Mouse (Mus musculus) ovary, postnatal 36 days (tissue): ENCODE results near the gene Crb2.

Source experiments
- DNase-seq: peaks from one replicate; pipeline ENCODE4 v3.0.0; 2022; ENCODE audit warnings: low spot score, mixed read lengths

The Crb2 gene

DNA sequence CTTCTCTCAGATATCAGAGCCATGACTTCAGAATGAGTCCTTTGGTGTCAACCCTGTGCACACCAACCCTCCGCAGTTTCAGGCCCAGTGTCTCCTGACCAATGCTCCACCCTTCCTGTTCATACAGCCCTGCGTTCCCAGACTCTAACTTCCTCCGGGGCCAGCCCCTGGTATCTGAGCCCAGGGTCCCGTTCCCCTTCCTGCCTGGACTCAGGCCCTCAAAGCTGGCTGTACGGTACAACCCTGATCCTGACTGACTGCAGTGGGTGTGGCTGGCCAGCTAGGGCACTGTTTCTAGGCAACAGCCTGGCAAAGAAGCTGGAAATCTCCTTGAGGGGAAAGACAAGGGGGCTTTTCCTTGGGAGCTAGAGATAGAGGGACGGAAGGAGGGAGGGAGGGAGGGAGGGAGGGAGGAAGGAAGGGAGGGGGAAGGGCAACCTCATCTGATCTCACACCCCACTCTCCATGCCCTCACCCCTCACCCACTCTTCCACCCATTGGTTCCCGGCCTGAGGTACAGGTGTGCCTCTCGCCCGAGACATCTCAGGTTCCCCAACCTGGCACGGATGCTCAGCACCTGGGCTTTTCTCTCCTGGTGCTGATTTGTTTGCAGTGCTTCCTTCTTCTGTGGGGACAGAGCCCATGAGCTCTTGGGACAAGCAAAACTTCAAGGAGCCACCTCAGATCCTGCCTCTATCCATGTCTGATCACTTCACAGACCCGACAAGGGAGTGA is 9.9 kb upstream of the Crb2 start:
- DNase-seq = no peak

- peak; percentile 39 for DNase-seq
Observed at GRCm38 (mm10) chr2:37767080-37767547, 8.9 kb upstream of the Crb2 start.

DNA sequence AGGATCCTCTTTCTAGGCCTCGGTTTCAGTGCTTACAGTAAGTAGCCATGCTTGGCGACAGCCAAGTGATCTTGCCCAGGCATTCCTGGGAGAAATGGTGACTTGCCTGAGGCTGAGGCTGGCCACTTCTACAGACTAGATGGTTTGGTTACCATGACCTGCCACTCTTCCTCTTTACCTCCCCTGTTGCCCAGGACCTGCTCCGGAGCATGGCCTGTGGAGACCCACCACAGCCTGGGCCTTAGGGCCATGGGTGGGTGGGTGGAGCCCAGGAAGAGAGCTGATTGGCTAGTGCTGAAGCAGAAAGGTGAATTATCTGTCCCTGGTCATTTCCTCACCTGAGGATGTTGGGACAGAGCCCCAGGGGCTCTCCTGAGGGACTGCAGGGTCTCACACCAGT is 8.3 kb upstream of the Crb2 start:
- DNase-seq = no peak

DNA sequence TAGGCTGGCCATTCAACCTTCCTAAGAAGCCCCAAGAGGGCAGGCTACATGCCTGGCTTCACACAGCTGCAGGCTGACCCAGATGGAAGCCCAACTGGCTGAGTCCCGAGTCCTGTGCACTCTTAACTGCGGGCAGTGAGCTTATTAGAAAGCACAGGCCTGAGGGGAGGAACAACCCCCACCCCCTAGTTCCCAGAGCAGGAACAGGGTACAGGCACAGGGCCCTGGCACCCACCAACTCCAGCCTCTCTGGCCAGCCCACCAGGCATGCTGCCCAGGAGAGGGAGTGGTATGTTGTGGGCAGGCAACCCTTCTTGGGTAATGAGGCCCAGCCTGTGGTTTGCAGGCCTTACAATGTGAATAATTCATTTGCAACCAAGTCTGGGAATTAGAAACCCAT is 7.1 kb upstream of the Crb2 start:
- DNase-seq = peak; percentile 48

GRCm38 (mm10) chr2:37769793-37770192 is 6.3 kb upstream of the Crb2 start:
- DNase-seq = no peak

- peak; percentile 73 for DNase-seq
Observed at GRCm38 (mm10) chr2:37771618-37772285, 4.3 kb upstream of the Crb2 start.

DNA sequence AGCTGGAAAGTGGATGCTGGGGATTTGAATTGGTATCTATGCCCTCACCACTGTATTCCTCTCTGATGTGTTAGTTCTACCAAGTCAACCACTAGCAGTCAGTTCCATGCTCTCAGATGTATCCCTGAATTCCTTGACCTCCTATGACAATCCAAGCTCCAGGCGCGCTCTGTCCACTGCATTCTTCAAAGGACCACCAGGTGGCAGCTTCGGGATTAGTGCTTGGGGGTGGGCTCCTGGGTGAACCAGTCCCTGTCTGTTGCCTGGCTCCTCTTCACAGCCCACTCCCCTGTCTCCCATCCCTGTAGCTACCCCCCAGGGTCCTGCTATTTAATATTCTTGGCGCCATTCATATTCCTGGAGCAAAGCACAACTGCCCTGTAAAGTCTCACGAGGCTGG is 1.5 kb upstream of the Crb2 start:
- peak; percentile 57 for DNase-seq

DNA sequence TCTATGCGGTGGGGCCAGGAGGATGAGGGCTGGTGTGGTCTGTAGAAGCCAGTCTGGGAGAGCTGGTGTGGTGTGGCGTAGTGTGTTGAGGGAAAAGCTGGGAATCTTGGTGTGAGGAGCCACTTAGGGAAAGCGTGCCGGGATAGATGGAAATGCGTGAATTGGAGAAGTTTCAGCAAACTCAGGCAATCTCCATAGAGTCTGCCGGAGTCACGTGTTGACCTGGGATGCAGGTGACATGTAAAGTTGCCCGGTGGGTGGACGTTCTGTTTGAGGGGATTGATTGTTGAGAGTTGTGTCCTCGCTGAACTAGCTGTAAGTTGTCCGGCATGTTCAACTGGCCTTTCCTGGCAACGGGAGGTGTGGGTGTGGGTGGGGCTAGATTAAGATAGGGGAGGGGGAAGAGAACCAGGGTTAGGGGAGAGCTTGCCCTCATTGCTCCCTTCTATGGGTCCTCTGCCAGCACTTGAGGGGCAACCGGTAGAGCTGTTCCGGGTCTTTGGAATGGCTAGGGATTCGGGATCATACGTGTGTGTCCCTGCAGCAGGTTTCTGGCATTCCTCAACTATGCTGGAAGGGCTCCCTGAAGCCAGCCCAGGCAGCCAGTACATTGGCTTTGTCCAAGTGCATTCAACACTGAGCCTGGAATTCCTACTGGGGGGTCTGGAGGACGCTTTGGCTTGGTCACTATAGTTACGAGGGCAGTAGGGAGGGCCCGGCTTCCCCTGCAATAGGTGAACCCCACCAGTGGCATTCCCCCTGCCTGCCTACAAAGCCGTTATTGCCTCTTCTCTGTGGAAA is 762 bp downstream of the Crb2 start:
- DNase-seq = no peak

- DNase-seq = no peak
Observed at GRCm38 (mm10) chr2:37777958-37778720, 2.1 kb downstream of the Crb2 start.

DNA sequence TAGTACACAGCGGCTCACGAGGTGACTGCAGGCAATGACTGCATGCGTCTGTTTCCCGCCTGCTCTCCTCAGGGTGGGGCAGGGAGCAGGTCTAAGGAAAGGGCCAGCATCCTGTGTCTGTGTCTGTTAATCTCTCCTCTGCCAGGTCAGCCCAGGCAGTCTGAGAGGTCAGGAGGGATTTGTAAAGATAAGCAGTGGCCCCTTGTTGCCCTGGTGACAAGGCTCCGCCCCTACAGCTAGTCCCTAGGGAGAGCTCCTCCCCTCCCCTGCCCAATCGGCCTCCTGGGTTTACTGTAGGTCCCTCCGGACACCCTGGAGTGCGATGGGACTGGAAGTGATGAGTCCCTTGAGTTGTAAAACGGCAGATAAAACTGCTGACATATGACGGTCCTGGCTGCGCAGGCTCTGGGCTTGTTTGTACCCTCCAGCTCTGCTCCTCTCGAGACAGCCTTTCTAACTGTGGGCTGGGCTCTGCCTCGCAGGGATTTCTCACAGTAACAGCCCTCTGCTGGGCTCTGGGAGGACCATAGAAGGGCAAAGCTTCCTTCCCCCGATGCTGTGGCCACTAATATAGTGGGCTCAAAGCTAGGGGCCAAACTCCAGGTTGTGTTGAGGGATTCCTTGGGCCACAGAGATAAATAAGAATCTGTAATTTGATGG is 4.4 kb downstream of the Crb2 start:
- peak; percentile 61 for DNase-seq

DNA sequence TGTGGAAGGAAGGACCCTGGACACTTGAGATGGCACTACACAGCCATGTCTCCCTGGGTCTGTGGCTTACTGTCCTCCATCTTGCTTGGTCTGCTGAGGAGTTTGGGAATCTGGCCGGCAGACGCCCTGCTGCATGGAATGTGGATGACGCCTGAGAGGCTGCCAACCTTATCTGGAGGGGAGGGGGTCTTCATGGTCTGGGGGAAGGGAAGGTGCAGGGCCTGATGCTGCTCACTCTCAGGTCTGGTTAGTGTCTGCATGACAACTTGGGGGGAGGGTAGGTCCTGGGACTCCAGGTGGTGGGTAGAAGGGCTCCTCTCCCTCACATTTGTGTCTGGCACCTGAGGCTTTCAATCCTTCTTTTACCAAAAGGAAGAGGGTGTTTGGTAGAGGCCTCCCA is 5.4 kb downstream of the Crb2 start:
- DNase-seq = no peak

DNA sequence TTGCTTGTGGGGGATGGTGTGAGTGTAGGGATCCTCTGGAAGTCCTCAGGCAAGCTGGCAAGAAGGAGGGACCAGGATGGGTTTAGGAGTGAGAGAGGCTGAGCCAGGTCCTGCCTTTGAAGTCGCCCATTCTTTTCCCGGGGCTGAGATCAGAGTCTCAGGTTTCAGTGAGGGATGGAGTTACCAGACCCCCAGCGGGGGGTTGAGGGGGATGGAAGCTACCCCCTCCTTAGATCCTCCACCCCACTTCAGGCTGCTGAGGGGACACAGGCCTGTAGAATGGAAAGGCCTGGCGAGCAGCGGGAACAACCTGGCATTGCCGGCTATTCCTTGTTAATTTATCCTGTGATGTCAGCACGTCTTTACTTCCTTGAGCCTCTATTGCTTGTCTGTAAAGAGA is 6.0 kb downstream of the Crb2 start:
- no peak for DNase-seq

DNA sequence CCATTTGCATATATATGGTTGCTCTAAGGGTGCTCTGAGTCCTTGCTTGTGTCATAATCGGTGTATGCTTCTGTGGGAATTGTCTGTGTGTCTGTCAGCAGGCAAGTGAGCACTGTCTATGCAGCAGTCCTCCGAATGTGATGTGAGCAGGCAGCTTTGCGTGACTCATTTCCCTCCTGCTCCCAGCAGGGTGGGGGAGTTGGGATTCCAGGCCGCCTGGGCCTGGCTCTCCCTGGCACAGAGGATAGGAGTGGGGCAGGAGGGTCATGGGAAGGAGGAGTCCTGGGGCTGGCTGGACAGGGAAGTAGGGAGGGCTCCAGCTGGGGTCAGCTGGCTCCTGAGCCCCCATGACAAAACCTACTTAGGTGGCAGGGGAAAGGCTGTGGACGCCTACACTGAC is 8.4 kb downstream of the Crb2 start:
- no peak for DNase-seq

DNA sequence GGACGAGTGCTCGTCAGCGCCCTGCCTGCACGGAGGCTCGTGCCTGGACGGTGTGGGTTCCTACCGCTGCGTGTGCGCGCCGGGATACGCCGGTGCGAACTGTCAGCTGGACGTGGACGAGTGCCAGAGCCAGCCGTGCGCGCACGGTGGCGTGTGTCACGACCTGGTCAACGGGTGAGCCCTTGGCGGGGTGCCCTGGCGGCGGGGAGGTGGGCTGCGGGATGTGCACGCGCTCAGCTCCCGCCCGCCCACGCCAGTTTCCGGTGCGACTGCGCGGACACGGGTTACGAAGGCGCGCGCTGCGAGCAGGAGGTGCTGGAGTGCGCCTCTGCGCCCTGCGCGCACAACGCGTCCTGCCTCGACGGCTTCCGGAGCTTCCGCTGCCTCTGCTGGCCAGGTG is 10.4 kb downstream of the Crb2 start:
- no peak for DNase-seq

DNA sequence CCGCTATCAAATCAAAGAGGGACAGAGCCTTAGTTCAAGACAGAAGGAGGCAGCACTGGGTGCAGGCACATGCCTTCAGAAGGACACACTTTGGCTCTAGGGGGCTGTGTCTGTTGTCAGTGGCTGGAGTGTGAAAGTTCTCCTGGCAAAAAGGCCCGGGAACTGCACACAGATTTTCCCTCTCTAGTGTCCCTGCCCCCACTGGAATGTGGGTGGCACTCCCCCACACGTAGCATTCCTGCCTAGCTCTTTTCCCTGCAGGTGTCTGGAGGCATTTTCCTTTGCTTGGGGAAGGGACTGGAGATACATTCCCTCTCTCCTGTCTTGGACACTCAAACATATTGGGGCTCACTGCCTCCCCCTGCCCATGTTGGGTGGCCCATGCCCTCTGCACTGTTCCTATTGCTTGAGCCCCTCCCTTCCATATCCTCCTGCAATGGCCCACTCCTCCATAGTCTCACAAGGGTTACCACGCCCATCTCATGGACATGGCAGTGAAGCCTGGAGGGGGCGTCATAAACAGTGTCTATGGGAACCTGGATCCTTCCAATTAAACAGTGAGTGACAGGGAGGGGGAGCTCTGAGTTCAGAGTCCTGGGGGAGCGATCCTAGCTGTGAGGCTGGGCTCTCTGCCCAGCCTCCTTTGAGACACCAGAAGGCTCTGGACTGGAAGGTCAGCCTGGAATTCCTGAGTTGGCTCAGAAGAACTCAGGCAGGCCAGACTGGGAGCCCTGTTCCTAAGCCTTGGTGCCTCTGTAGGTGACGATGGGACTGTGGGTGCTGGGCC is 12.3 kb downstream of the Crb2 start:
- no peak for DNase-seq

DNA sequence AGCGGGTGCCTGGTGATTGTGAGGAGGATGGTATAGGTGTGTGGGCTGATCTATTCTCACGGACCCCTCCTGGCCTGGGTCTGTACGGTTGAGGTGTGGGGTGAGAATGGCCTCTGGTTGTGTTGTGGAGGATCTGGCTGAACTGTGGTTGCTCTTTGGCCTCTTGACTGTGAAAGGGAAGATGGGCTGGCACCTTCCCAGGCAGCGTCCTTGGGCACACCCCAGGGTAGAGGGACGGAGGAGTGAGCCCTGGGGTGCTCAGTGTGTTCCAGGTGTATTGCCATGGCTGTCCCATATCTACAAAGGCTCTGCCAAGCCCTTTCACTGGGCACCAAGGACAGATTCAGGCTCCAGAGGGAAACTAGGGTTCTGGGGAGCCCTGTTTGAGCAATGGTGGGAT is 13.0 kb downstream of the Crb2 start:
- DNase-seq = peak; percentile 31

GRCm38 (mm10) chr2:37789995-37790394 is 13.9 kb downstream of the Crb2 start:
- no peak for DNase-seq

GRCm38 (mm10) chr2:37790738-37791137 is 14.7 kb downstream of the Crb2 start:
- no peak for DNase-seq

DNA sequence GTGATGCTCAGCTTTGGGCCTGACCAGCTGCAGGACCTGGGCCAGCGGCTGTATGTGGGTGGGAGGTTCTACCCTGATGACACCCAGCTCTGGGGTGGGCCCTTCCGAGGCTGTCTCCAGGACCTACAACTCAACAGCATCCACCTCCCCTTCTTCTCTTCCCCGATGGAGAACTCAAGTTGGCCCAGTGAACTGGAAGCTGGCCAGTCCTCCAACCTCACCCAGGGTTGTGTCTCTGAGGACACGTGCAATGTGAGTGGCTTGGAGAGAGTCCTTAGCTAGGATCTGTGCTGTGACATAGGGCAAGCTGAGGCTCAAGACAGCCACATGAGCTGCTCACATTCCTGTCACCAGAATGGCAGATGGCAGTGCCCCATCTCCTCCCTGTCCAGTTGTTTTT is 15.3 kb downstream of the Crb2 start:
- no peak for DNase-seq

DNA sequence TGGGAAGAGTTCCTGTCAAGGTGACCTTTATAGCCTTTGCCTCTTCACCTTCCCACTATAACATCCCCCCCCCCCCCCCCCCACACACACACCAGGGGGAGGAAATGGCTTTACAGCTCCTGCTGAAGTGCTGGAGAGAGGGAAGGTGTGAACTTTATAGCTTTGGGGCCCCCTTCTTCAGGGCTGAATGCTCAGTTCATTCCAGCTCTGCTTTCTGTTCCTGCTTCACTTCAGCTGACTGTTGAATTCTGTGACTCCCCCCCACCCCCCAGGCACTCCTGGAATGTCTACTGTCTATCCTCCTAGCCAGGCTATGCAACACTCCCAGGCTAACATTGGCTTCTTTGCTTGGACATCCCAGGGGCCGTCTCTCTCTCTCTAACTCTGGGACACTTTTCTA is 20.0 kb downstream of the Crb2 start:
- DNase-seq = no peak

DNA sequence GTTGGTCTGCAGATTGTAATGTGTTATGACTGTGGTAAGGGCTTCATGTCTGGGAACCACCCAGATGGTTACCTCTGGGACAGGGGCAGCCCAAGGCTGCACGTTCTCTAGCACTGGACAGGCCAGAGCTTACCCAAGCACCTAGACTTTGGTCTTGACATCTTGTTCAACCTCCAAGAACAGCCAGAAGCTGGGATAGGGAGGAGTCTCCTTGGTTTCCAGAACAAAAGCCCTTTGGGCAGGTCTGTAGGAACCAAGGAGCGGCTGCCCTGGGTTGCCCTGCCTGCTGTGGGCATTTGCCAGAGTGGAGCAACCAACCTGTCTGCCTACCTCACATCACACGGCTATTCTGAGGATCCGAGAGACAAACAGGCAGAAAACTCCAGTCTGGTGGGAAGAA is 21.0 kb downstream of the Crb2 start:
- DNase-seq = no peak
